Mouse (Mus musculus) neutrophil, adult 65 days (primary cell): Measurements from ENCODE around the gene Spata33. TPM values are rescaled to one million over a fixed set of nuclear protein-coding genes. Genes with fewer than 3 reads are reported as not detected.

ENCODE experiments used
- total RNA-seq: library from RNA; stranded (reverse); gene quantifications from 2 replicates; pipeline ENCODE4 v1.2.4, GENCODE M21; 2023

Gene Spata33
- total RNA-seq, result not detected in 2 replicates

DNA sequence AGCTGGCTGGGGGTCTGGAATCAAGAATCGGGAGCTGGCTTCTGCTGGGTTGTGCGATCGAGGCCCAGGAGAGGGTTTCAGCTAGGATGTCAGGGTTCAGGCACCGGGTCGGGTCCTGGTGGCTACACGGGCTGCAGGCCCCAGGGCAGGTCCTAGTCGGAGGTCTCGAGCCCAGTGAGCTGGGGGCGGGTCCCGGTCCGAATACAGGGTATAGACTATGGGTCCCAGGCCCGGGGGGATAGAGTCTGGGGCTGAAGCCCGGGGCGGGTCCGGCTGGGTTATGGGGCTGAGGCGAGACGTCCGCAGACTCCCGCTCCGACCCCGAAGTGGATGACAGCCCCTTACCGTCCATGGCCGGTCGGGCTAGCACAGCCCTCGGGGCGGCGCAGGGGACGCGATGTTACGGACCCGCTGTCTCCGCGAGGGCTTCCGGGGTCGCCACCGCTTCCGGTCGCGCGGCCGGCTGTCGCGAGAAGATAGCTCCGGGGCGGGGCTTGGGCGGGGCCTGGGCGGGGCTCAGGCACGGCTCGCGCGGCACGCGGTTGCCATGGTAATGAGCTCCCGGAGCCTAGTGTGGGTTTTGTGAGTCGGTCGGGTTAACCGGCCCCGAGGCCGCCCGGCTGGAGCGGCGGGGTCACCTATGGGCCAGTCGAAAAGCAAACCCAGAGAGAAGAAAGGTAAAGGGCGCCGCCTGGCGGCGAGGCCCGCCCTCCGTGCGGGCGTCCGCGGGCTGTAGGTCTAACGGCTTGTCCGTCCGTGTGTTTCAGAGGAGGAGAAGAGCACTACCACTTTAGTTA is at the start of gene Spata33, which contains the start of gene Chmp1a:
Gene Spata33, plus strand, starts transcription at position 512 of the 797 bp plus-strand sequence.
Gene Chmp1a, minus strand, starts transcription at position 443 of the 797 bp plus-strand sequence.

DNA sequence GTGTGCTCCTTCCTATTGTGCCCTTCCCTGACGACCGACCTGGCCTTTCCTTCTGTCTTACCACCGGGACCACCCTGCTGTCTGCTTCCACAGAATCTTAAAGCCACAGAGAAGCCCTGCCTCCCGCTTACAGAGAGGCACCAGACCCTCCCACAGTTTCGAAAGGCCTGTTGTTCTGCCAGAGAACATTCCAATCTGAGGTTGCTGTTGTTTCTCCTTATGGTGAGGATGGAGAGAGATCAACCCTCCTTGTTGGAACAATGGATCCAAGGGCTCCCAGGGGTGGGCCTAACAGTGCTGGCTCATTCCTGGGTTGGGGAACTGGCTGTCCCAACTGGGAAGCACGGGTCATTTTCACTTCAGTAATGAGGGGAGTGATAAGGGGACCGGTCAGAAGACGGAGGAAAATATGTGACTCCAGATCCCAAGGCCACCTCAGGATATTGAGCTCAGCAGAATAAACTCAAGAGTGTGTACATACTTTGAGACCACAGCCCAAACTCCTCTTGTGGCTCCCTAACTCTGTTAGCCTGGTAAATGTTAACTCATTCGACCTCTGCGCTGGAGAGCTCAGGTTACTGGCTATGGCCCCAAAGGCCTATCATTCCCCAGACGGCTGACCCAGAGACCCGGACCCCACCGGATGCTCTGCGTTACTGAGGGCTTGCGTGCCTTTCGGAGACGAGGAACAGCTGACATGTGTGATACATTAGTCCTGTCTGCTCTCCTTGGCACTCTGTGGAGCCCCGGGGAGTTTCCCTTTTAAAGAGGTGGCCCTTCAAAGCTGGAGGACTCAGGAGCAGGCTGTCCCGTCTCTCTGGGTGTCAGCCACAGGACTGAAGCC is 26.8 kb upstream of the Spata33 start, which contains the start of gene Dpep1:
Gene Dpep1, plus strand, starts transcription at position 677 of the 844 bp plus-strand sequence.

DNA sequence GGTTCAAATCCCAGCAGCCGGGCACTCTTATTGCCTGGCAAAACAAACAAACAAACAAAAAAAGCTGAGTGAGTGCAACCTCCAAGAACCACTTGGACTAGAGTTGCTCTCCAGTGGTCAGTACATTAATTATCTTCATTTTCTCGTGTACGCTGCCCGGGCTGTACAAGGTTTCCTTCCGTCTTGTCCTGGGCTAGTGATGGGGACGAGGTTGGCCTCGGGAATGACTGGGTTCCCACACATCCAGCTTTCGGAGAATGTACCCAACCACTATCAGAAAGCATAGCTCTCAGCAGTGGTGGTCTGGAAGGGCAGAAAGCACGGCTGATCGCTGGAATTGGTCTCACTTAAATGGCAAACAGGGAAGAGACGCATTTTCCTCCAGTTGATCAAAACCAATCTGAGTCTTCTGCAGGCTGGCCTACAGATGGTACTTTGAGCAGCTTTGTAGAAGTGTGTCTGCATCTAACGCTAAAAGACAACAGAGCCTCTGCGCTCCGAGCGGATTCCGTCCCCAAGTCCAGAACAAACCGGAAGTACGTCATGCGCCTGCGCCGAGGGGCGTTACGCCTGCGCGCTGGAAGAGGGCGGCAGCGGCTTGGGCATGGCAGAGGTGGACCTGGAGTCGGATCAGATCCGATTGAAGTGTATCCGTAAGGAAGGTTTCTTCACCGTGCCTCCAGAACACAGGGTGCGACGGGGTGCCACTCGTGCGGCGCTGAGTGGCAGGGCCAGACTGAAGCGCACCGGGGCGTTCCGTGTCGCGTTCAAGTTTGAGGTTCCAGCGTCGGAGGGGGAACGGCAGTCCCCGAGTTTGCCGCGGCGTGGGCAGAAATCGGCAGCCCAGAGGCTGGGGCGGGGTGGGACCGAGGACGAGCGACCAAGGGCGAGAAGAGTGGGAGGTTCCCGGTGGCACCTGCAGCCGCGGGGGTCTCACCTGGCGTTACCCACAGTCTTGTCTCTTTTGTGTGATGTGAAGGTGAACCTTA is 11.9 kb downstream of the Spata33 start, which contains the start of gene Cdk10:
Gene Cdk10, plus strand, starts transcription at position 565 of the 989 bp plus-strand sequence.

DNA sequence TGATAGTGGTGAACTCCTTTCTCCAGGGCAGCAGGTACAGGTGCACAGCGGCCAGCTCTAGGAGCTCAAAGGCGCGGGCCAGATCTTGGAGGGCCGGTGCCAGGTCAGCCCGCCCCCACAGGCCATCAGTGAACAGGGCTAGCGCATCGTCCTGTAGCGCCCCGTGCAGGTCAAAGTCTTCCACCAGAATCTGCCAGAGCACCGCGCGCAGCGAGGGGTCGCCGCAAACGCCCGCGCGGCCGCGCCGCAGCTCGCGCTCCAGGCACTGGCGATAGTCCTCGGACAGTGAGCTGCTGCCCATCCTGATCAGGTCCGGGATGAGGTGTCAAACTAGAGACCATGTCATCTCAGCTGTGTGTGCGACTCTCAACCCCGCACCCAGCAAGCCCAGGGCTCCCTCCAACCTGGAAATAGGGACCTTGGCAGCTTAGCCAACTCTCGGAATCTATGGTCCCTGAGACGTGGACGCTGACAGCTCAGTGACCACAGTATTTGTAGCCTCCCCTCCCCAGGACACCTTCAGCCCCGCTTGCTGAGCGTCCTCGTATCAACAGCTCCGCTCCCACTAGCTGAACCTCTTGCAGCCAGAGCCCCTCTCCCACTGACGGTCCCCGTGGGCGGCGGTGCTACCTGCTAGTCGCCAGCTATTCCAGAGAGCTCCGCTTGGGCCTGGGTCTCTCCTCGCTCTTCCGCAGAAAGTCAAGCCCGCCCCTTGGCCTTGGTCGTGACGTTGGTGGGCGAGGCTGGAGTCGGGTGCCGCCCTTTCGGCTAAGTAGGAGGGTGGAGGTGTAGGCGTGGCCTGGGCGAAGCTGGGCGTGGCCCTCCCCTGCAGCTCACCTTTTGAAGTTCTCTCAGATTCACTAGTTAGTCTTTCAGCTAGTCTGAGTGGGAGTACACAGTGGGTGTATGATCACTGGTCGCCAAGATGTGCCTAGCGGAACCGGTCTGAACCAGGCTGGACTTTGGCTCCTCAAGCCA is 23.2 kb downstream of the Spata33 start, which contains the start of gene Spata2l:
Gene Spata2l, minus strand, starts transcription at position 714 of the 978 bp plus-strand sequence.

DNA sequence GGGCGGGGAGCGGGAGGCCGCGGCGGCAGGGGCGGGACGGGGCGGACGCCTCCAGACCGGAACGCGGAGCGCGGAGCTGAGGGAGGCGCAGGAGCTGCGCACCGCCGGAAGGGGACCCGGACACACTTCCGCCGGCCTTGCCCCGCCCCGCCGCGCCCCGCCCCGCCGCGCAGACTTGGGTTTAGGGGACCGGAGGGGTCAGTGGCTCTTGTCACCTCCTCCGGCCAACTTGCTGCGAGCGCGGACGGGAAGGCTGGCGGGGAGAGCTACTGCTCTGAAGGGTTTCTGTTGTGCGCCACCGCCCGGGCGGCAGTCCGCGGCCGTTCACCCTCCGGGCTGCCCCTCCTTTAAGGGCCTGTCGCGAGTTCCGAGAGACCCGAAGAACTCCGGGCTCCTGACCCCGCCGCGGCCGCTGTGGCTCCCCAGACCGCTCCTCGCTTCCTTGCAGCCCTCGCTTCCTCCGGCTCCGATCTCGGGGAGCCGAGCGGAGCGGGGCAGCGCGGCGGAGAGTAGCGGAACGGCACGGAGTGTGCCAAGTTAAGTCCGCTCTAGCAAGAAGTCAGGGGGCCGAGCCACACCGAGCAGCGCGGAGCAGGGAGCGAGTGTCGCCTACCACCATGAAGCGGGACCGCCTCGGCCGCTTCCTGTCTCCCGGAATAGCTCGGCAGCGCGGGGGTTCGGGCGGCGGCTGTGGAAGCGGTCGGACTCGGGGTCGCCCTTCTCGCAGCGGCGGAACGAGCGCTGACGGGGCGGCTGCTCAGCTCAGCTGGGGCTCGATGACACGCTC is 41.7 kb downstream of the Spata33 start, which contains the start of the genes Zfp276 and Vps9d1:
Gene Zfp276, plus strand, starts transcription at position 97 of the 787 bp plus-strand sequence.
Gene Vps9d1, minus strand, starts transcription at position 250 of the 787 bp plus-strand sequence.

Other genes starting within 250 kb of the Spata33 start
- gene Ankrd11, start 170.6 kb upstream of the Spata33 start, total RNA-seq, result 131 and 198 TPM in 2 replicates
- gene Spg7, start 149.9 kb upstream of the Spata33 start, total RNA-seq, result 28.2 and 36.5 TPM in 2 replicates
- 294 and 314 TPM in 2 replicates for gene Rpl13, start 110.5 kb upstream of the Spata33 start, total RNA-seq
- 0.19 TPM in 1 of 2 replicates, not detected in the other for gene Cpne7, start 95.5 kb upstream of the Spata33 start, total RNA-seq
- not detected in 2 replicates for gene Sult5a1, start 54.5 kb upstream of the Spata33 start, total RNA-seq
- gene Dpep1, start 26.6 kb upstream of the Spata33 start, total RNA-seq, result not detected in 2 replicates
- 64.2 and 98.8 TPM in 2 replicates for gene Chmp1a, start 69 bp upstream of the Spata33 start, total RNA-seq
- 17.9 and 19.0 TPM in 2 replicates for gene Cdk10, start 12.0 kb downstream of the Spata33 start, total RNA-seq
- 6.8 and 7.3 TPM in 2 replicates for gene Spata2l, start 23.4 kb downstream of the Spata33 start, total RNA-seq
- gene Zfp276, start 41.4 kb downstream of the Spata33 start, total RNA-seq, result 29.9 and 40.8 TPM in 2 replicates
- gene Vps9d1, start 41.5 kb downstream of the Spata33 start, total RNA-seq, result 49.8 and 50.6 TPM in 2 replicates
- 32.1 and 42.0 TPM in 2 replicates for gene Fanca, start 105.7 kb downstream of the Spata33 start, total RNA-seq
- gene Spire2, start 119.9 kb downstream of the Spata33 start, total RNA-seq, result 0.22 and 0.29 TPM in 2 replicates
- gene Tcf25, start 160.9 kb downstream of the Spata33 start, total RNA-seq, result 122 and 140 TPM in 2 replicates
- not detected in 2 replicates for gene Mc1r, start 194.3 kb downstream of the Spata33 start, total RNA-seq
- gene Tubb3, start 198.6 kb downstream of the Spata33 start, total RNA-seq, result 0.92 TPM in 1 of 2 replicates, not detected in the other
- 35.6 and 35.7 TPM in 2 replicates for gene Def8, start 210.7 kb downstream of the Spata33 start, total RNA-seq